Mouse (Mus musculus) kidney, postnatal 0 days (tissue): ENCODE measurements around the gene Nanos3. TPM values are rescaled to one million over a fixed set of nuclear protein-coding genes. Genes with fewer than 3 reads are reported as not detected.
A peak's percentile ranks its signal among the peaks of the same experiment; 100 is the strongest.

Experiments
- ATAC-seq: fragments of 200-750 bp; cut with Nextera tagmentation; replicated peaks from 2 replicates; pipeline ENCODE4 v1.8.0; 2017; ENCODE audit warnings: low read depth, moderate number of reproducible peaks, moderate TSS enrichment, moderate library complexity; ENCODE audit not compliant: low FRiP score
- DNase-seq: peaks from one replicate; pipeline ENCODE4 v3.0.0-alpha.2; 2016; ENCODE audit warnings: low spot score
- H3K27ac ChIP-seq: fragments of 300-500 bp; sonication (generic); 2 replicates; pipeline ENCODE4 v1.5.1; 2014; ENCODE audit warnings: mild to moderate bottlenecking
- H3K27me3 ChIP-seq: fragments of 300-500 bp; sonication (generic); 2 replicates; pipeline ENCODE4 v1.6.1; 2014; ENCODE audit warnings: low read length, mixed read lengths; ENCODE audit not compliant: insufficient read depth
- H3K36me3 ChIP-seq: fragments of 300-500 bp; sonication (generic); 2 replicates; pipeline ENCODE4 v1.6.1; 2014; ENCODE audit warnings: low read length, mixed read lengths; ENCODE audit not compliant: insufficient read depth
- H3K4me1 ChIP-seq: fragments of 300-500 bp; sonication (generic); replicated peaks from 2 replicates; pipeline ENCODE4 v1.6.1; 2014; ENCODE audit warnings: antibody characterized with exemption, low read length, mixed read lengths; ENCODE audit not compliant: insufficient read depth
- H3K4me2 ChIP-seq: fragments of 300-500 bp; sonication (generic); 2 replicates; pipeline ENCODE4 v1.6.1; 2014; ENCODE audit warnings: mild to moderate bottlenecking, low read length, moderate library complexity, mixed read lengths
- H3K4me3 ChIP-seq: fragments of 300-500 bp; sonication (generic); replicated peaks from 2 replicates; pipeline ENCODE4 v1.5.1; 2014; ENCODE audit warnings: low read depth, low read length
- H3K9ac ChIP-seq: fragments of 300-500 bp; sonication (generic); 2 replicates; pipeline ENCODE4 v1.6.1; 2014; ENCODE audit warnings: low read depth, low read length
- H3K9me3 ChIP-seq: fragments of 300-500 bp; sonication (generic); replicated peaks from 2 replicates; pipeline ENCODE4 v1.6.1; 2016; ENCODE audit warnings: low read length, inconsistent platforms, mixed read lengths
- CTCF ChIP-seq: IDR thresholded peaks from 2 replicates; pipeline ENCODE4 v1.5.1; 2016; ENCODE audit warnings: antibody characterized with exemption, low read depth, mild to moderate bottlenecking, moderate library complexity
- WGBS: fragments of 180-500 bp; shearing (Covaris S2); extraction: QIAGEN DNeasy Blood & Tissue Kit; methylation state at CpG from one replicate; pipeline ENCODE4 v1.1.7; 2014; 5-methylcytosine and 5-hydroxymethylcytosine counted together
- polyA plus RNA-seq: library from polyadenylated mRNA; unstranded; fragments of >200 nt; fragmentation: Nextera tagmentation; extraction: Ambion mirVana; gene quantifications from 2 replicates; pipeline ENCODE4 v1.2.1, GENCODE M21; 2015

Gene Nanos3
- 8.6 and 9.6 TPM in 2 replicates for polyA plus RNA-seq

DNA sequence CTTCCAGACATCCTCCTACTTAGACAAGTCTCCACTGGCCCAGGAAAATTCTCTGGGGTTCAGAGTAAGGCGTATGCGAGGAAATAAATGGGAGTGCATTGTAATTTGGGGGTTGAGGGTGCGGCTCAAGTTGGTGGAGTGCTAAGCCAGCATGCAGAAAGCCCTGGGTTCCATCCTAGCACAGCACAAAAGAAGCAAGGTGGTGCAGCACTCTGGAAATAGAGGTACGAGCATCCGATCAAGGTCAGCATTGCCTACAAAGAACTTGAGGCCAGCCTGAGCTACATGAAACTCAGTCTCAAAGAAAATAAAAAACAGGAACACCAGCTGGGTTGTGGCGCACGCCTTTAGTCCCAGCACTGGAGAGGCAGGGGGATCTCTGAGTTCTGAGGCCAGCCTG lies at the start of gene Nanos3:
Gene Nanos3 (minus strand): TSS at position 101 of the 400 bp plus-strand sequence.
- Histone ChIP-seq H3K4me1 (peaks cover 24% of the 10 kb centered on the region), H3K9ac (peak within 1 kb of the TSS; percentile 96), H3K9me3 (no peaks in the 10 kb centered on the region), H3K36me3 (no peaks in the 10 kb centered on the region), H3K27ac (no peak within 1 kb of the TSS), H3K4me3 (peak within 1 kb of the TSS; percentile 75), H3K4me2 (peak within 1 kb of the TSS; percentile 90), H3K27me3 (no peaks in the 10 kb centered on the region)
- no peak for DNase-seq
- WGBS: 96% methylated on average over 7 of the region's 7 CpGs
- TF ChIP-seq CTCF: no peak
- no peak for ATAC-seq

GRCm38 (mm10) chr8:84233055-84233454 lies 48.0 kb upstream of the Nanos3 start:
- Histone ChIP-seq H3K4me1 (peaks cover 4% of the 10 kb centered on the region; the same call in 1 of the 2 replicates), H3K27me3 (no peaks in the 10 kb centered on the region), H3K27ac (no peak overlapping the region), H3K36me3 (peaks cover 29% of the 10 kb centered on the region), H3K9ac (no peak overlapping the region), H3K4me3 (no peak overlapping the region), H3K9me3 (no peaks in the 10 kb centered on the region), H3K4me2 (no peak overlapping the region)
- DNase-seq (no peak), ATAC-seq (no peak)
- 89% methylated on average over 2 of the region's 2 CpGs for WGBS
- TF ChIP-seq CTCF: no peak

DNA sequence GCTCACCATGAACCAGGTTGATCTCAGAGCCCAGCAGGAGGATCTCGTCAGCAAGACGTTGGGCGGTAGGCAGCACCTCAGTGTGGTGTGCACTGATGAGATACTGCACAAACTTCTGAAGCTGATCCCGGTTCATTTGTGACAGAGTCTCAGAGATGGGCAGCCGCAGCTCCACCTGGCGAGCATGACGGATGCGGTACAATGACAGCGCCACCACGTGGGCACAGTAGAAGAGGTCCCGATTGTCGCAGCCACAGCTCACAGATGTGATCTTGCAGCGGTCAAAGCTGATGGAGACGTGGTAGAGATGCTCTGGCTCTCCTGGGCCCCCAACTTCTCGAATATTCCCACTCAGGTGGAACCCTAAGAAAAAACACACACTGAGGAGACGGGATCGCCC lies 45.7 kb upstream of the Nanos3 start:
- Histone ChIP-seq H3K9ac (no peak overlapping the region), H3K4me1 (peaks cover 2% of the 10 kb centered on the region; the same call in 1 of the 2 replicates), H3K4me2 (no peak overlapping the region), H3K36me3 (peaks cover 49% of the 10 kb centered on the region), H3K27ac (no peak overlapping the region), H3K4me3 (no peak overlapping the region), H3K27me3 (no peaks in the 10 kb centered on the region), H3K9me3 (no peaks in the 10 kb centered on the region)
- peak; percentile 45 for TF ChIP-seq CTCF
- 77% methylated on average over 17 of the region's 17 CpGs for WGBS
- no peak for ATAC-seq
- DNase-seq: no peak

GRCm38 (mm10) chr8:84223322-84224029 lies 38.5 kb upstream of the Nanos3 start:
- DNase-seq: no peak
- H3K36me3 ChIP-seq: peaks cover 74% of the 10 kb centered on the region
- H3K4me3 ChIP-seq: no peak overlapping the region
- no peak for ATAC-seq
- H3K9ac ChIP-seq: no peak overlapping the region
- H3K27me3 ChIP-seq: no peaks in the 10 kb centered on the region
- no peak overlapping the region for H3K4me2 ChIP-seq
- no peaks in the 10 kb centered on the region for H3K4me1 ChIP-seq
- no peak overlapping the region for H3K27ac ChIP-seq
- no peak for TF ChIP-seq CTCF
- no peaks in the 10 kb centered on the region for H3K9me3 ChIP-seq
- WGBS: 86% methylated on average over 20 of the region's 21 CpGs

- H3K36me3 ChIP-seq: peaks cover 73% of the 10 kb centered on the region
Measured at GRCm38 (mm10) chr8:84222566-84223165, 37.6 kb upstream of the Nanos3 start.

DNA sequence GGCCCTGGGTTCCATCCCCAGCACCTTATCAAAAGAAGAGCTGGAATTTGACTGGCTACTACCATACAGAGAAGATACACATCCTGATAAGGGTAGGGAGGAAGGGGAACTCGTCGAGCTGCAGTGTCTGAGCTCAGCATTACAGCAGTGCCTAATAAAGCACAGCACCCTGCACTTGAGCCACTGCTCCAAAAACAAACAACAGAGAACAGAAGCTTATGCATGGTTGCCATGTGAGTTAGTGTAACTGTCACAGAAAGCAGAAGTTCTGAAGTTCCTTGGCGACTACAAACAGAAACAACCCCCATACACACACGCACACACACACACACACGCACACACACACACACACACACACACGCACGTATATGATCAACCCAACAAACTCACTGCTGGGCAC lies 35.1 kb upstream of the Nanos3 start:
- no peak overlapping the region for H3K4me2 ChIP-seq
- H3K27ac ChIP-seq: no peak overlapping the region
- peaks cover 70% of the 10 kb centered on the region for H3K36me3 ChIP-seq
- ATAC-seq: no peak
- no peak for TF ChIP-seq CTCF
- H3K9ac ChIP-seq: no peak overlapping the region
- H3K4me3 ChIP-seq: no peak overlapping the region
- no peak for DNase-seq
- H3K9me3 ChIP-seq: no peaks in the 10 kb centered on the region
- 84% methylated on average over 7 of the region's 7 CpGs for WGBS
- H3K4me1 ChIP-seq: no peaks in the 10 kb centered on the region
- no peaks in the 10 kb centered on the region for H3K27me3 ChIP-seq

More at GRCm38 (mm10) chr8:84222566-84223165, 37.6 kb upstream of the Nanos3 start:
- H3K9ac ChIP-seq: no peak overlapping the region
- H3K27ac ChIP-seq: no peak overlapping the region
- no peaks in the 10 kb centered on the region for H3K27me3 ChIP-seq
- ATAC-seq: no peak
- no peaks in the 10 kb centered on the region for H3K4me1 ChIP-seq
- no peaks in the 10 kb centered on the region for H3K9me3 ChIP-seq
- no peak for DNase-seq
- H3K4me2 ChIP-seq: no peak overlapping the region
- H3K4me3 ChIP-seq: no peak overlapping the region
- 89% methylated on average over 9 of the region's 9 CpGs for WGBS
- no peak for TF ChIP-seq CTCF
